Mouse (Mus musculus) splenic B cell, adult 2 months (primary cell): ENCODE results near the gene Pbld2.

Source experiments
- DNase-seq: peaks from one replicate; pipeline ENCODE4 v3.0.0-alpha.2; 2011; ENCODE audit warnings: low read depth, low spot score
- H3K27me3 ChIP-seq: 2 replicates; pipeline ENCODE4 v1.6.1; 2012; ENCODE audit warnings: mild to moderate bottlenecking, low read length, moderate library complexity, mixed read lengths; ENCODE audit not compliant: control insufficient read depth, poor library complexity, insufficient read depth, severe bottlenecking
- H3K36me3 ChIP-seq: 2 replicates; pipeline ENCODE4 v1.6.1; 2012; ENCODE audit warnings: mild to moderate bottlenecking, low read length, moderate library complexity, mixed read lengths; ENCODE audit not compliant: control insufficient read depth, poor library complexity, insufficient read depth, severe bottlenecking

Pbld2 gene

GRCm38 (mm10) chr10:63023749-63024579 is at the start of gene Pbld2, which contains the start of gene Hnrnph3:
Gene Pbld2 (plus strand): TSS chr10:63024315.
Gene Hnrnph3 (minus strand): TSS chr10:63024217.
- Histone ChIP-seq H3K36me3 (peaks cover 1% of the 10 kb centered on the region; the same call in 1 of the 2 replicates), H3K27me3 (no peaks in the 10 kb centered on the region)
- DNase-seq = peak; percentile 99

DNA sequence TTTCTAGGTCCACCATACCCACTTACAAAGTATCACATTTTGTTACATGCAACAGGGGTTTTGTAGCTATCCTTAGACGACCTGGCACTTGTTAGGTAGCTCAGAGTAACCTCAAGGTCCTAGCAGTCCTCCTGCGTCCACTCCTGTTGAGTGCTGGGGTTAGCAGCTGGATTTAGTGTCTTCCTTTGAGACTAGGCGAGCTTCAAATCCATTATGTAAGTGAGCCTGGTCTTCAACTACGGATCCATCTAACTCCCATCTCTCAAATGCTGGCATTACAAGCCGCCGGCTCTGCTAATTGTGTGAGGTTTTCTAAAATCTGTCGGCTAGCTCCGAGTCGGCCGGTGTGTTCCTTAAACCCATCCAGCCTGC is 44.5 kb upstream of the Pbld2 start:
- Histone ChIP-seq H3K27me3 (no peaks in the 10 kb centered on the region), H3K36me3 (no peaks in the 10 kb centered on the region)
- no peak for DNase-seq

DNA sequence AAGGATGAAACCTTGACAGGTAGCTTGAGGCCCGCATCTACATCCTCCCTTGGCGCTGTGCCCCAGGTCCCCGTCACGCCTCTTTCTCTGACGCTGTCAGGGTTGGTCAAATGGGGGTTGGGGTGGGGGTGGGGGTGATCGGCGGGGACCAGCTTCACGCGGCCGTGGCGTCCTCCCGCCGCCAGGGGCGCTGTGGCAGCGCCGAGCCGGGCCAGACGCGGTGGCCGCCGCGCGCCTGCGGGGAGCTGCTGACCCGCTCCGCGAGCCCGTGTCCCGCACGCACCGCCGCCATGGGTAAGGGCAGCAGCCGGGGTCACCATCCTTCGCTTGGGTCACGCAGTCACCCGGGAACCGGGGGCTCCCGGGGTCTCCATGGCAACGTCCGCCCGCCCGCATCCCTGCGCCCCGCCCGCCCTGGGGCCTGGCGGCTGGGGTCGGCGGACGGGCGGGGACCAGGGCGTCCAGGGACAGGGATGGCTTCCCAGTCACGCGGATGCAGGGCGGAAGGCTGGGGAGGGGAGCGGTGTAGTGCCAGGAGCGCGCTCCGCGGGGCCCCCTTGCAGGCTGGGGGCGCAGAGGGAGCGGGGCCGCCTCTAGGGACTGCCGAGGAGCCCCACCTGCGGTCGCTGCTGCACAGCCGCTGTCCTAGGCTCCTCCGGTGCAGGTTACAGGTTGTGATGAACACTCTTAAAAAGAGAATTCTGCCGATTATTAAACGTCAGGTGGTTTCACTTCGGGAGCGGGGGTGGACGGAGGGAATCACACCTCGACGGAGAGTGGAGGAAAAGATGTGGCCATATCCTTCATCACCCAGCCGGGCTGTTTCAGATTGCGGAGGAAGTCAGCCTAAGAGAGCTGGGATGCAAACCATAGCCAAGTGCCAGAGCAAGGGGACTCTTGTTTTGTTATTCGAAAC is 43.8 kb upstream of the Pbld2 start, which contains the start of gene Rufy2:
TSS of gene Rufy2 (plus strand) at position 185 of the 916 bp plus-strand sequence.
- H3K36me3 ChIP-seq = 0 out of 2 replicates have a peak, but pooled peaks cover 1% of the 10 kb centered on the region
- peak; percentile 92 for DNase-seq
- no peaks in the 10 kb centered on the region for H3K27me3 ChIP-seq

DNA sequence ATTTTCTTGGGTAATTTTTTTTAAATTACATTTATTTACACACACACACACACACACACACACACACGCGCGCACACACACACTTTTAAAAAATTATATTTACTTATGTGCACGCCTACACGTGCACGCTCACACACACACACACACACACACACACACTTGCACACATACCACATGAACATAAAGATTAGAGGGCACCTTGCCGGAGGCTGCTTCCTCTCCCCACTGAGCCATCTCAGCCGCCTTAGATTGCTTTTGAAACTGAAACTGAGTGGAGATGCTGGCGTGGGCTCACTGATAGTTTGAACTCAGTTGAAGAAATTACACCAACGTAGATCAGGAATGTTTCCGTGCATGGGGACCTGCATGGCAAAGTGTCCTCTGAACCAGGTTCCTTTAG is 40.0 kb upstream of the Pbld2 start:
- no peaks in the 10 kb centered on the region for H3K27me3 ChIP-seq
- 0 out of 2 replicates have a peak, but pooled peaks cover 2% of the 10 kb centered on the region for H3K36me3 ChIP-seq
- DNase-seq = peak; percentile 61

DNA sequence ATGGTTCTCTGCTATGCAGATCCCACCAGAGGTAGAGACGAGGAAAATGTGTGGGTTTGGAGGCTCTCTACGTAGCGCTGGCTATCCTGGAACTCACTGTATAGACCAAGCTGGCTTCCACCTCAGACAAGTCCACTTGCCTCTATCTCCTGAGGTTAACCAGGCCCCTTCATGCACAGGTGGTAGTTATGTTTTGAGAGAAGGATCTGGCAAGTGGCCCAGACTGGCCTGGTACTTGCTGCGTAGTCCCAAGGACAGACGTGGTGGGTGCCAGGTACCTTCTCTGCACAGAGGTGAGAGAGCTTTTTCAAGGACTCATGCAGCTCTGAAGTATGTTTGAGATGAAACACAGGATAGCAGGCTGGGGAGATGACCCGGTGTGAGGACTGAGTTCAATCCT is 39.6 kb upstream of the Pbld2 start:
- Histone ChIP-seq H3K27me3 (no peaks in the 10 kb centered on the region), H3K36me3 (peaks cover 3% of the 10 kb centered on the region; the same call in 1 of the 2 replicates)
- no peak for DNase-seq

GRCm38 (mm10) chr10:62987341-62987740 is 36.8 kb upstream of the Pbld2 start:
- Histone ChIP-seq H3K36me3 (peaks cover 13% of the 10 kb centered on the region), H3K27me3 (no peaks in the 10 kb centered on the region)
- DNase-seq = peak; percentile 68

GRCm38 (mm10) chr10:62990636-62991035 is 33.5 kb upstream of the Pbld2 start:
- H3K36me3 ChIP-seq = peaks cover 21% of the 10 kb centered on the region
- no peaks in the 10 kb centered on the region for H3K27me3 ChIP-seq
- no peak for DNase-seq

- Histone ChIP-seq H3K27me3 (no peaks in the 10 kb centered on the region), H3K36me3 (peaks cover 29% of the 10 kb centered on the region)
- no peak for DNase-seq
Measured at GRCm38 (mm10) chr10:62993991-62994390, 30.1 kb upstream of the Pbld2 start.

DNA sequence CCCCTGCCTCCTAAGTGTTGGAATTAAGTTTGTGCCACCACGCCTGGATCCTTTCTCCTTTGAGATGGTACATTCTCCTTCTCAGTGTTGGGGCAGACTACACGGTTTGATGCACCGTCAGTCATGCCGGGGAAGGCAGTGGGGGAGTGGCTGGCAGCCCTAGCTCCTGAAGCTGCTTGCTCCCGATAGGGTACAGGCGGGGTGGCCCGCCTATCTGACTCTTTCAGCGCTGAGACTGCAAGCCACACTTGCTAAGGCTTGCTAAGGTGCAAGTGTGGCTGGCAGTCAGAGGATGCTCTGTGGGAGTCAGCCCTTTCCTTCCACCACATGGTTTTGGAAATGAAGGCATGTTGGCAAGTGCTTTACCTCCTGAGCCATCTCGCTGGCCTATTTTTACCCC is 23.5 kb upstream of the Pbld2 start:
- Histone ChIP-seq H3K36me3 (peaks cover 20% of the 10 kb centered on the region), H3K27me3 (no peaks in the 10 kb centered on the region)
- DNase-seq = no peak

DNA sequence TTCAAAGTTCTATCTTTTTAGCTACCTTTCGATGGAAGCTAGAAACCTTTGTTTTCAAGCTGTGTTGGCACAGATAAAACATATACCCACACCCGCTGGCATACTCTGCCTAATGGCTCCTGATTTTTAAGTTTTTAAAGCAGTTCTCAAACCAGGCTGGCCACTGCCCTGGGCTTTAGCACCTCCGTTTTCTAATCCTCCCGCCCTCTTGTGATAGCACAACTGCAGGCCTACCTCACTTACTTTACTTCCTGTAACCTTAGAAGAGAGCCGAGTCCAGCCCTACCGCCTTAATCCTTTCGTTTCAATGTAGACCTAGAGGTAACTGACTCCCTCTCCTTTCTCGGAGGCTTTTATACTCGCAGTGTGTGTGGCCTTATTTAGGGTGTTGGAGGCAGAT is 20.9 kb upstream of the Pbld2 start:
- peaks cover 20% of the 10 kb centered on the region; the same call in 1 of the 2 replicates for H3K36me3 ChIP-seq

GRCm38 (mm10) chr10:63004556-63004955 is 19.6 kb upstream of the Pbld2 start:
- no peak for DNase-seq
- Histone ChIP-seq H3K36me3 (peaks cover 25% of the 10 kb centered on the region; the same call in 1 of the 2 replicates), H3K27me3 (no peaks in the 10 kb centered on the region)

More for the DNA sequence above, 20.9 kb upstream of the Pbld2 start:
- no peaks in the 10 kb centered on the region for H3K27me3 ChIP-seq
- DNase-seq = no peak

- Histone ChIP-seq H3K27me3 (no peaks in the 10 kb centered on the region), H3K36me3 (peaks cover 30% of the 10 kb centered on the region)
- no peak for DNase-seq
Measured at GRCm38 (mm10) chr10:63008193-63008592, 15.9 kb upstream of the Pbld2 start.

GRCm38 (mm10) chr10:63010268-63010667 is 13.8 kb upstream of the Pbld2 start:
- H3K27me3 ChIP-seq = no peaks in the 10 kb centered on the region
- no peak for DNase-seq
- peaks cover 31% of the 10 kb centered on the region for H3K36me3 ChIP-seq

- no peaks in the 10 kb centered on the region for H3K27me3 ChIP-seq
- H3K36me3 ChIP-seq = peaks cover 31% of the 10 kb centered on the region
- no peak for DNase-seq
Measured at GRCm38 (mm10) chr10:63011556-63011955, 12.6 kb upstream of the Pbld2 start.

DNA sequence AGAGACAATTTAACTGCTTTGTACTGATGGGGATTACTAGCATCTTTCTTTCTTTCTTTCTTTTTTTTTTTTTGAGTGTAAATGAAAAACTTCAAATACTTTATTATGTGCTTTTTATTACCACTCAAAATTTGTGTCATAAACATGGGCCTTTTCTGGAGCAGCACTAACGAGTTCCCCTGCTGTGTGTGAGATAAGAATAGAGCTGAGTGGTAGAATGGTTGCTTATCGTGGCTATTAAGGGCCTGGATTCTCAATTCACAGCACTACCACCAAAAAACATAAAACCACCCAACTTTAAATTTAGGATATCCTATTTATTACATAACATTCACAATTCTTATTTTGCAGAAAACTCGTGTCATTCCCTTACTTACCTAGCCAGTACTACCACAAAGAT is 10.6 kb upstream of the Pbld2 start:
- peaks cover 24% of the 10 kb centered on the region for H3K36me3 ChIP-seq
- no peak for DNase-seq

More for the DNA sequence above, 10.6 kb upstream of the Pbld2 start:
- no peaks in the 10 kb centered on the region for H3K27me3 ChIP-seq
